Mouse (Mus musculus): ENCODE data around the gene Nlrp9b. TPM values are rescaled to one million over a fixed set of nuclear protein-coding genes. Genes with fewer than 3 reads are reported as not detected.

Nlrp9b gene
- not detected in 2 replicates for polyA plus RNA-seq (2012; rRNA removed)

DNA sequence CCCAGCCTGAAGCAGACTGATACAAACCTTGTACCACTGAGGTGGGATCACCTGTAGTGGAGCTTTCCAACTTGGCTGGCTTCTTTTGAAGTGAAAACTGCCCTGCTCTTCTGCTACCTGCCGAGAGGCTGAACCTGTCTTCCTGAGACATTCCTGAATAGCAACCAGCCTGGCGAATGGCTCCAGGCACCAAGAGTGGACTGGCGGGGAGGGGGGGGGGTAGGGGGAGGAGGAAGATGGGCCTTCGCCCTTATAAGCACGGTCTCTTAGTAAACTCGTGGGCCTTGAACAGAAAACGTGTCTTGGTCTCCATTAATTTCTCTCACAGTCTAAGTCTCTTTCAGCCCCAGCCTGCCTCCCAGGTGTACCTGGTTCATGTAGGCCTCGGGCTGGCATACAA lies at the start of gene Nlrp9b:
Gene Nlrp9b, plus strand, starts transcription at position 301 of the 400 bp plus-strand sequence.

DNA sequence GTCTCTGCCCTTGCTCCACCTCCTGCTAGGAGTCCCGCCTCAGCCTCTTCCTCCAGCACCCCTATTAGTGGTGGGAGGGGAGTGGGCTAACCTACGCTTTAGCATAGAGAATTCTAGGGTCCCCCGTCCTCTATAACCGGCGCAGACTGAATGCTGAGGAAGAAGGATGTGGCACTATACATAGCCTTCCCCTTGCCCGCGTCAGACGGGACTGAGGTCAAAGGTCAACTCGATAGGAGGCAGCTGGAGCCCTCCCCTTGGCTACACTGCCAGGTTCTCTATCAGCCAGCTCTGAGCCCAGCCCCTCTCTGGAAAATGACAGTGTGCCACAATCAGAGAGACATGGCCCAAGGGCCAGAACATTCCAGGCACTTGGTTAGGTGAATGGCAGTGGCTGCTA lies 40.7 kb upstream of the Nlrp9b start, which contains the start of gene Igsf23:
Gene Igsf23, minus strand, starts transcription at position 168 of the 400 bp plus-strand sequence.

DNA sequence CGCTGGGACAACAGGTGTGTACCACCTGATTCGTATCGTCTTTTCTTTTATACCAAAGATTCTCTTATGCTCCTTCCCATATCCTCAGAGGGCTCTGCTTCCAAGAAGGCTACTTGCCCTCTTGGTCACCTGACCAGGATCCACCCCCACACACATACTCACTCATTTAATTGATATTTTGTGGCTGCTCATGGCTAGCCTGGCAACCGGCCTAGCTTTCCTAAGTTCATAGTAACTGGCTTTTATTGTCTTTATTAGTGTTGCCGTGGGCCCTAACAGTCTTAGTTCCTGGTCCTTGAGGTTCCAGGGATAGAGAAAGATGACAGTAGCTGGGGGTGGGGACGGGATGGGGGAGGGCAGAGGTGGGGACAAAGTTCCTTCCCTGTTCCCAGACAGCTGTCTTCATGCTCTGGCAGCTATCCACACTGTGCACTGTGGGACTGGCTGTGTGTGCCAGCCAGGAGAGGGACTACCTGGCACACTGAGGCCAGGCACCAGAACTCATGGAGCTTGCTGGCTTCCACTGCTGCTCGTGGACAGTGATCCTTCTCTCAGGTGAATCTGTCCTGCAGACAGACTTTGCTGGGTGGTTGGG lies 26.2 kb upstream of the Nlrp9b start, which contains the start of gene Ceacam20:
Gene Ceacam20, plus strand, starts transcription at position 428 of the 595 bp plus-strand sequence.

DNA sequence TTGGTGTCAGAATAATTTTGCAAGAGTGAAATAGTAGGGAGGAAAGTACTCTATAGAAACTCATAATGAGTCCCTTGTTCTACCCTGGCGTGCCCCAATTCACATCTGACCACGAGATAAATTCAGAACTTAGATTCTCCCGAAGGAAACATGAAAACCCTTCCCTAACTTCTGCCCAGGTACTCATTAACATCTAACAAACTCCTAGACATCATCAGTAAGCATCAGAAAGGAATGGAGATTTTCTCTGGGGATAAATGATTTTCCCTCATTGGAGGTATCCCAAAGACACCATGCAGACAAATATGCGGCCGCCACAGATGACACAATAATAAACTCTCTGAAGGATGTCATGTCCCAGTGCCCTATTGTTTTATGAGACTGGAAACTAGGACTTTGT lies 108.1 kb downstream of the Nlrp9b start, which contains the start of gene Vmn1r91:
Gene Vmn1r91, plus strand, starts transcription at position 301 of the 400 bp plus-strand sequence.

DNA sequence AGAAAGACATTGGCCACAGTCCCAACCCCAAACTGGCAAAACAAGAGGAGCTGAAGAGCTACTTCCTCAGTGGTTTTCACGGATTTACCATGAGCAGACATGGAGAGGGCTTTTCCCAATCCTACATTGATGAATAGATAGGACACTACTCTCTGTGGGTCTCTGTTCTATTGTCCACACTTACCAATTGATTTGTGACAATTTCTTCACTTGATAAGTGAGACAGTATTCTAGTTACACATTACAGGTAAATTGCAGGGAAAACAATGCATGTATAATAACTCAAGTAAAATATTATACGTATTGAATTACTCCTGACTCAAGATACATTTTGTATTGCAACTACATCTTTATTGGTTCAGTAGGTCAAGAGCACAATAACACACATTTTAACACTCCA lies 131.2 kb downstream of the Nlrp9b start, which contains the start of gene Gm16442:
Gene Gm16442, minus strand, starts transcription at position 101 of the 400 bp plus-strand sequence.

Other genes with a start within 250 kb of the Nlrp9b start
- gene Nectin2, start 241.0 kb upstream of the Nlrp9b start, polyA plus RNA-seq (2012; rRNA removed): 27.6 and 31.3 TPM in 2 replicates
- 11.0 and 11.6 TPM in 2 replicates for gene Bcam, start 220.4 kb upstream of the Nlrp9b start, polyA plus RNA-seq (2012; rRNA removed)
- 4.6 and 5.1 TPM in 2 replicates for gene Cblc, start 194.7 kb upstream of the Nlrp9b start, polyA plus RNA-seq (2012; rRNA removed)
- gene Bcl3, start 168.7 kb upstream of the Nlrp9b start, polyA plus RNA-seq (2012; rRNA removed): 4.7 and 4.8 TPM in 2 replicates
- gene Gm19345, start 139.5 kb upstream of the Nlrp9b start, polyA plus RNA-seq (2012; rRNA removed): 0.10 and 0.15 TPM in 2 replicates
- 0.06 and 0.13 TPM in 2 replicates for gene Ceacam16, start 130.2 kb upstream of the Nlrp9b start, polyA plus RNA-seq (2012; rRNA removed)
- not detected in 2 replicates for gene Ceacam19, start 103.5 kb upstream of the Nlrp9b start, polyA plus RNA-seq (2012; rRNA removed)
- 5.7 and 6.1 TPM in 2 replicates for gene Pvr, start 70.3 kb upstream of the Nlrp9b start, polyA plus RNA-seq (2012; rRNA removed)
- 0.34 and 0.91 TPM in 2 replicates for gene Igsf23, start 40.7 kb upstream of the Nlrp9b start, polyA plus RNA-seq (2012; rRNA removed)
- gene Ceacam20, start 26.1 kb upstream of the Nlrp9b start, polyA plus RNA-seq (2012; rRNA removed): 0.02 TPM in 1 of 2 replicates, not detected in the other
- not detected in 2 replicates for gene Vmn1r91, start 108.2 kb downstream of the Nlrp9b start, polyA plus RNA-seq (2012; rRNA removed)
- gene Gm16442, start 131.1 kb downstream of the Nlrp9b start, polyA plus RNA-seq (2012; rRNA removed): not detected in 2 replicates
- not detected in 2 replicates for gene Vmn1r93, start 147.6 kb downstream of the Nlrp9b start, polyA plus RNA-seq (2012; rRNA removed)
- not detected in 2 replicates for gene Vmn1r94, start 176.9 kb downstream of the Nlrp9b start, polyA plus RNA-seq (2012; rRNA removed)
- not detected in 2 replicates for gene Vmn1r95, start 202.2 kb downstream of the Nlrp9b start, polyA plus RNA-seq (2012; rRNA removed)
- gene Gm6164, start 214.1 kb downstream of the Nlrp9b start, polyA plus RNA-seq (2012; rRNA removed): not detected in 2 replicates
- gene Gm4498, start 242.4 kb downstream of the Nlrp9b start, polyA plus RNA-seq (2012; rRNA removed): not detected in 2 replicates